Mouse (Mus musculus): Measurements from ENCODE around the gene Tmem209. TPM values are rescaled to one million over a fixed set of nuclear protein-coding genes. Genes with fewer than 3 reads are reported as not detected.

Tmem209 gene
- 20.8 and 23.2 TPM in 2 replicates for polyA plus RNA-seq (2012; rRNA removed)

DNA sequence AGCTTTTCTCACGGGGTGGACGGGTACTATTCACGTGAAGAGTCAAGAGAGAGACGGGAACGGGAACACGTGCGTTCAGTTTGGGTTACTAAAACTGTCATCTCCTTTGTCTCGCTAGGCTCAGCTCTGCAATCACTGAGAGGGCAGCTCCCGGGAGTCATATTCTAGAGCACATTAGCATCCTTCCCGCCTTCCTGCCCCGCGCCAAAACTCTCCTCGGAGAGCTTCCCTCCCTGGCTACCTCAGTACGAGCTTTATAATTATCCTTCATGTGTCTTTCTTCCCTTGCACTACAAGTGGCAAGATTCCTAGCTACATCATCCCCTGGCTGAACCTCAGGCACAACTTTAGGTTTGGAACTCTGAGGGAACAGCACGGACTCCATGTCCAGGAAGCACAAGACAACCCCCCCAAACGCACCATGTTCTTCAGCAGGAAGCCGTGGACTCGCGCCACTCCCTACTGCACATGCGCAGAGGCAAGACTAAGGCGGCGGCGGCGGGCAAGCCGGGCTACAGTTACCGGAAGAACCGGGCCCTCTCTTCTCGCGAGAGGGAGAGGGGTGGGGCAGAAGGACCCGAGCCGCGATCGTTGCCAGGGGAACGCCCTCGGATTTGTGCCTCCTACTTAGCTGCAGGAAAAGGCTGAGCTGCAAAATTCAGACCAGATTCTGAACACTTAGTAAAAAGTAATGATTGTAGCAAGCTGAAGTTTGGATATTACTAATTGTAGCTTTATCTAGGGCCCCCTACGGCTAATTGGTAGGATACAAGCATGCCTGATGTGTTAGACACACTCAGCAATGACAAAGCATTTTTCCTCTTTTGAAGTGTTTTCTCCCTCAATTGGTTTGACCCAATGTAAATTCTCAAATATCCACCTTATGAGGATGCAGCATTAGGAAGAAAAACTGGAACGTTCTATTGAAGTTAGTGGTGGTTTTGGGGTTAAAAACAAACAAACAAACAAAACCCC is at the start of gene Tmem209, which contains the start of gene Ssmem1:
Gene Tmem209, minus strand, starts transcription at position 519 of the 975 bp plus-strand sequence.
Gene Ssmem1, plus strand, starts transcription at position 585 of the 975 bp plus-strand sequence.

DNA sequence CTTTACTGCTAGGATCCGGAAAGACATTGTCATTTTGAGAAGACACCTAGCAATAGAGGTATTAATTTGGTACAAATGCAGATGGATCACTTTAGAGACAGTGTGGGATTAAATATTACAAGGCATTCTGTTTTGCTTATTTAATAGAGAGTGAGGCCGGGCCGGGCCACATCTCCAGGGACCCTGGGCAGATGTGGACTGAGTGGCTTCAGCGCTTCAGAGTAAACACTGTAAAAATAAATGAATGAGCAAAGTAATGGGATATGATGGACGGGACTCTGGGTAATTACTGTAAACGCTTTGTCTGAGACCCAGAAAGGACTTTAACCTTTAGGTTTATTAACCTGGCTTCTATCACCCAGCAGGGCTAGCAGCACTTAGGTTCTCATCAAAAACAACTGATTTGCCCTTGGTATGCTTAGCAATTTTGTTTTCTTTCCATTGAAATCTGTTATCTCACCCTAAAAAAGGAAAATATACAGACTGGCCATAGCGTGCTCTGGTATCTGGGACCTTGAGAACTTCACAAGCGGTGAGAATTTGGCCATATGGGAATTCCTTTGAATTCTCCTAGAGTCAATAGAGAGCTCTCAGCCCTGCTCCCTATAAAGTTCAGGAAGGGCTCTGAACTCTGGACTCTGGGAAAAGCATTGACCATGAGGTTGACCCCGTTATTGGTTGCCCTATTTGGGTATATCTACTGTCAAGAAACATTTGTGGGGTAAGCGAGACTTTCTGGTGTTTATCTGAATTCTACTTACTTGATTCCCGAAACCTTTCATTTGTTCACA is 31.6 kb upstream of the Tmem209 start, which contains the start of gene Cpa2:
Gene Cpa2, plus strand, starts transcription at position 574 of the 791 bp plus-strand sequence.

Other genes starting within 250 kb of the Tmem209 start
- 111 and 135 TPM in 2 replicates for gene Ube2h, start 205.2 kb downstream of the Tmem209 start, polyA plus RNA-seq (2012; rRNA removed)
- 5.5 and 8.5 TPM in 2 replicates for gene Zc3hc1, start 118.8 kb downstream of the Tmem209 start, polyA plus RNA-seq (2012; rRNA removed)
- 13.1 and 14.3 TPM in 2 replicates for gene Klhdc10, start 107.9 kb downstream of the Tmem209 start, polyA plus RNA-seq (2012; rRNA removed)
- gene Ssmem1, start 66 bp upstream of the Tmem209 start, polyA plus RNA-seq (2012; rRNA removed), result not detected in 2 replicates
- gene Cpa2, start 31.8 kb upstream of the Tmem209 start, polyA plus RNA-seq (2012; rRNA removed), result 1.7 and 79.8 TPM in 2 replicates
- 0.05 TPM in 1 of 2 replicates, not detected in the other for gene Cpa4, start 58.6 kb upstream of the Tmem209 start, polyA plus RNA-seq (2012; rRNA removed)
- not detected in 2 replicates for gene Cpa5, start 101.2 kb upstream of the Tmem209 start, polyA plus RNA-seq (2012; rRNA removed)
- 0.84 and 879 TPM in 2 replicates for gene Cpa1, start 129.4 kb upstream of the Tmem209 start, polyA plus RNA-seq (2012; rRNA removed)
- gene Cep41, start 184.0 kb upstream of the Tmem209 start, polyA plus RNA-seq (2012; rRNA removed), result 2.0 and 2.4 TPM in 2 replicates
- gene Mest, start 213.8 kb upstream of the Tmem209 start, polyA plus RNA-seq (2012; rRNA removed), result 24.3 and 35.4 TPM in 2 replicates